Comparison of ENCODE assay signal across 8 mouse cellular contexts in genomic region chr15:103305070-103305678, GRCm38 (mm10). TPM values are rescaled to one million over a fixed set of nuclear protein-coding genes. Genes with fewer than 3 reads are reported as not detected.
DNase-seq lines count a peak whose midpoint lies in the region; ATAC-seq and TF ChIP-seq lines count a peak whose summit lies in the region.

No protein-coding gene starts in this region.

- H3K27me3 ChIP-seq in G1E (ENCODE audit: insufficient read depth, low read length), result peaks cover 47% of the 10 kb centered on the region
- no peaks in the 10 kb centered on the region for H3K27me3 ChIP-seq in cerebellum, adult 2 months (ENCODE audit: control insufficient read depth, insufficient read depth, low read length)
- H3K27me3 ChIP-seq in forebrain, postnatal 0 days (ENCODE audit: insufficient read depth, low read length), result no peaks in the 10 kb centered on the region
- H3K27me3 ChIP-seq in lung, embryonic 15.5 days, result peaks cover 6% of the 10 kb centered on the region; the same call in 1 of the 2 replicates

- H3K4me2 ChIP-seq in forebrain, postnatal 0 days (ENCODE audit: low read depth), result peak overlapping the region; percentile 85
- peak overlapping the region; percentile 73 for H3K4me2 ChIP-seq in lung, embryonic 15.5 days

- peaks cover 10% of the 10 kb centered on the region for H3K36me3 ChIP-seq in G1E (replicated peaks)
- no peaks in the 10 kb centered on the region for H3K36me3 ChIP-seq in forebrain, postnatal 0 days (ENCODE audit: insufficient read depth)
- H3K36me3 ChIP-seq in lung, embryonic 15.5 days, result no peaks in the 10 kb centered on the region

- DNase-seq in G1E (ENCODE audit: low spot score), result peak; percentile 91
- peak; percentile 93 to 99 for DNase-seq in cerebellum, adult 2 months
- DNase-seq in forebrain, postnatal 0 days, result peak; percentile 99
- peak; percentile 95 for DNase-seq in heart, postnatal 4 days
- peak; percentile 98 for DNase-seq in layer of hippocampus, adult 8-10 months (ENCODE audit: low spot score in 2 of 2)
- peak; percentile 95 for DNase-seq in ovary, adult 18-20 months (ENCODE audit: low spot score)
- peak; percentile 89 for DNase-seq in thymus, postnatal 0 days (ENCODE audit: low spot score)

- peaks cover 50% of the 10 kb centered on the region for H3K4me1 ChIP-seq in G1E (ENCODE audit: insufficient read depth, low read depth, low read length)
- peaks cover 4% of the 10 kb centered on the region for H3K4me1 ChIP-seq in cerebellum, adult 2 months (ENCODE audit: control insufficient read depth, insufficient read depth, low read length)
- H3K4me1 ChIP-seq in forebrain, postnatal 0 days (ENCODE audit: insufficient read depth), result peaks cover 38% of the 10 kb centered on the region
- H3K4me1 ChIP-seq in lung, embryonic 15.5 days, result peaks cover 72% of the 10 kb centered on the region

- peak; percentile 95 for ATAC-seq in G1E (ENCODE audit: extremely low read depth, insufficient number of reproducible peaks, low FRiP score, poor library complexity, severe bottlenecking)
- peak; percentile 95 for ATAC-seq in forebrain, postnatal 0 days
- peak; percentile 96 for ATAC-seq in lung, embryonic 15.5 days (ENCODE audit: borderline replicate concordance, extremely low read depth, low FRiP score, low TSS enrichment)

- WGBS in cerebellum, adult 2 months, result under 1% methylated on average over 70 of the region's 71 CpGs
- under 1% methylated on average over 69 of the region's 71 CpGs for WGBS in forebrain, postnatal 0 days
- under 1% methylated on average over 71 of the region's 71 CpGs for WGBS in lung, embryonic 15.5 days

- H3K9me3 ChIP-seq in G1E (replicated peaks), result no peaks in the 10 kb centered on the region
- H3K9me3 ChIP-seq in forebrain, postnatal 0 days (ENCODE audit: low read length), result no peaks in the 10 kb centered on the region
- no peaks in the 10 kb centered on the region for H3K9me3 ChIP-seq in lung, embryonic 15.5 days

- TF ChIP-seq CTCF in G1E (IDR thresholded peaks at IDR 0.05; ENCODE audit: low read depth, low read length), result no peak
- no peak for TF ChIP-seq CTCF in cerebellum, adult 2 months (IDR thresholded peaks at IDR 0.05; ENCODE audit: borderline replicate concordance, insufficient read depth, low read depth, low read length)
- no peak for TF ChIP-seq CTCF in forebrain, postnatal 0 days (IDR thresholded peaks at IDR 0.05; ENCODE audit: low read depth)

- H3K27ac ChIP-seq in cerebellum, adult 2 months (ENCODE audit: insufficient read depth, low read length), result peak overlapping the region; percentile 95
- peak overlapping the region; percentile 99 for H3K27ac ChIP-seq in forebrain, postnatal 0 days (ENCODE audit: low read depth, low read length)
- peak overlapping the region; percentile 96 for H3K27ac ChIP-seq in lung, embryonic 15.5 days

- TF ChIP-seq POLR2A in cerebellum, adult 2 months (IDR thresholded peaks at IDR 0.05; ENCODE audit: borderline replicate concordance, insufficient read depth, low read length), result peak; percentile 79

- H3K4me3 ChIP-seq in G1E (ENCODE audit: low read depth, low read length), result peak overlapping the region; percentile 76
- peak overlapping the region; percentile 80 for H3K4me3 ChIP-seq in cerebellum, adult 2 months (replicated peaks; ENCODE audit: insufficient read depth, low read depth, low read length)
- peak overlapping the region; percentile 52 for H3K4me3 ChIP-seq in forebrain, postnatal 0 days (ENCODE audit: low read depth, low read length)
- peak overlapping the region; percentile 48 for H3K4me3 ChIP-seq in lung, embryonic 15.5 days

- peak overlapping the region; percentile 79 for H3K9ac ChIP-seq in forebrain, postnatal 0 days
- H3K9ac ChIP-seq in lung, embryonic 15.5 days, result peak overlapping the region; percentile 72

RNA-seq across cellular contexts. Expression of gene Gpr84, which starts 5.2 kb away (rescaled TPM):
- total RNA-seq in G1E (2014; fragmentation: Nextera tagmentation) (not detected in 2 replicates), G1E (2017) (not detected in 2 replicates)
- not detected in 2 replicates for polyA plus RNA-seq in G1E (2012)
- polyA plus RNA-seq in cerebellum, adult 2 months (2012; rRNA removed), result 0.43 and 0.62 TPM in 2 replicates
- 0.29 and 0.54 TPM in 2 replicates for total RNA-seq in forebrain, postnatal 0 days (2014; rRNA removed)
- polyA plus RNA-seq in forebrain, postnatal 0 days (2015; fragmentation: Nextera tagmentation; extraction: Ambion mirVana), result 0.31 and 0.33 TPM in 2 replicates
- not detected for total RNA-seq in heart, postnatal 4 days (2021)
- total RNA-seq in layer of hippocampus, adult 8-10 months (2022), result 1 to 10 TPM in 2 of 4 experiments, under 1 TPM in 2; 0.35 to 9.3 (median 4.4) TPM
- polyA plus RNA-seq in lung, embryonic 15.5 days (2015; fragmentation: Nextera tagmentation; extraction: Ambion mirVana), result 0.29 and 0.36 TPM in 2 replicates
- 0.06 TPM in 1 of 2 replicates, not detected in the other for polyA plus RNA-seq in thymus, postnatal 0 days (2015; fragmentation: Nextera tagmentation; extraction: Ambion mirVana)

RNA-seq across cellular contexts. Expression of gene Copz1, which starts 32.7 kb away (rescaled TPM):
- total RNA-seq in G1E (2014; fragmentation: Nextera tagmentation) (494 and 507 TPM in 2 replicates), G1E (2017) (182 and 184 TPM in 2 replicates)
- 72.4 and 97.2 TPM in 2 replicates for polyA plus RNA-seq in G1E (2012)
- 110 and 117 TPM in 2 replicates for polyA plus RNA-seq in cerebellum, adult 2 months (2012; rRNA removed)
- total RNA-seq in forebrain, postnatal 0 days (2014; rRNA removed), result 120 and 147 TPM in 2 replicates
- 209 and 217 TPM in 2 replicates for polyA plus RNA-seq in forebrain, postnatal 0 days (2015; fragmentation: Nextera tagmentation; extraction: Ambion mirVana)
- total RNA-seq in heart, postnatal 4 days (2021), result 10 to 100 TPM; 88.7 to 91.2 TPM
- total RNA-seq in layer of hippocampus, adult 8-10 months (2022), result 100 to 1,000 TPM in 1 of 4 experiments, 10 to 100 TPM in 3; 90.6 to 100 (median 94.2) TPM
- 287 and 293 TPM in 2 replicates for polyA plus RNA-seq in lung, embryonic 15.5 days (2015; fragmentation: Nextera tagmentation; extraction: Ambion mirVana)
- 188 and 210 TPM in 2 replicates for polyA plus RNA-seq in thymus, postnatal 0 days (2015; fragmentation: Nextera tagmentation; extraction: Ambion mirVana)

RNA-seq across cellular contexts. Expression of gene Zfp385a, which starts 34.7 kb away (rescaled TPM):
- total RNA-seq in G1E (2014; fragmentation: Nextera tagmentation) (74.3 and 92.9 TPM in 2 replicates), G1E (2017) (2.0 TPM in 2 replicates)
- 483 and 546 TPM in 2 replicates for polyA plus RNA-seq in G1E (2012)
- polyA plus RNA-seq in cerebellum, adult 2 months (2012; rRNA removed), result 91.4 and 96.6 TPM in 2 replicates
- total RNA-seq in forebrain, postnatal 0 days (2014; rRNA removed), result 11.6 and 13.0 TPM in 2 replicates
- 20.5 and 21.3 TPM in 2 replicates for polyA plus RNA-seq in forebrain, postnatal 0 days (2015; fragmentation: Nextera tagmentation; extraction: Ambion mirVana)
- total RNA-seq in heart, postnatal 4 days (2021), result 10 to 100 TPM; 21.9 to 22.0 TPM
- total RNA-seq in layer of hippocampus, adult 8-10 months (2022), result 10 to 100 TPM; 37.9 to 55.5 (median 47.0) TPM
- 7.7 and 9.0 TPM in 2 replicates for polyA plus RNA-seq in lung, embryonic 15.5 days (2015; fragmentation: Nextera tagmentation; extraction: Ambion mirVana)
- 5.0 and 6.0 TPM in 2 replicates for polyA plus RNA-seq in thymus, postnatal 0 days (2015; fragmentation: Nextera tagmentation; extraction: Ambion mirVana)

RNA-seq across cellular contexts. Expression of gene Nfe2, which starts 47.0 kb away (rescaled TPM):
- total RNA-seq in G1E (2014; fragmentation: Nextera tagmentation) (254 and 313 TPM in 2 replicates), G1E (2017) (177 TPM in 2 replicates)
- polyA plus RNA-seq in G1E (2012), result 151 and 155 TPM in 2 replicates
- polyA plus RNA-seq in cerebellum, adult 2 months (2012; rRNA removed), result 0.28 and 0.57 TPM in 2 replicates
- total RNA-seq in forebrain, postnatal 0 days (2014; rRNA removed), result 0.85 and 1.6 TPM in 2 replicates
- 0.30 and 0.34 TPM in 2 replicates for polyA plus RNA-seq in forebrain, postnatal 0 days (2015; fragmentation: Nextera tagmentation; extraction: Ambion mirVana)
- total RNA-seq in heart, postnatal 4 days (2021), result 1 to 10 TPM; 1.0 to 1.1 TPM
- total RNA-seq in layer of hippocampus, adult 8-10 months (2022), result not detected
- polyA plus RNA-seq in lung, embryonic 15.5 days (2015; fragmentation: Nextera tagmentation; extraction: Ambion mirVana), result 3.6 and 4.7 TPM in 2 replicates
- polyA plus RNA-seq in thymus, postnatal 0 days (2015; fragmentation: Nextera tagmentation; extraction: Ambion mirVana), result 8.0 and 9.1 TPM in 2 replicates

Comparison
In these comparisons a context has a peak if more than half of its experiments do, and no peak if none do; other contexts are left out.
1. Peak in every context shown above with its lines: DNase-seq, ATAC-seq, H3K4me3 ChIP-seq and H3K27ac ChIP-seq.